Mouse (Mus musculus) liver, embryonic 14.5 days (tissue): ENCODE measurements around the gene Taldo1.

Experiments used
- CTCF ChIP-seq: IDR thresholded peaks from 2 replicates; pipeline ENCODE4 v1.5.1; 2016; ENCODE audit warnings: antibody characterized with exemption, low read depth, control low read depth
- EP300 ChIP-seq: IDR thresholded peaks from 2 replicates; pipeline ENCODE4 v1.6.1; 2016; ENCODE audit warnings: antibody characterized with exemption, low read depth

- TF ChIP-seq EP300: no peak
- no peak for TF ChIP-seq CTCF
Observed at GRCm38 (mm10) chr7:141438201-141438968, 46.4 kb downstream of the Taldo1 start.
